Mouse (Mus musculus) gastrocnemius, postnatal 25 days (tissue): ENCODE results near the gene Slc45a3. TPM values are rescaled to one million over a fixed set of nuclear protein-coding genes. Genes with fewer than 3 reads are reported as not detected.

Experiments used
- DNase-seq: peaks from one replicate; pipeline ENCODE4 v3.0.0; 2022
- long read RNA-seq, 2 experiments: library from polyadenylated mRNA; stranded (forward); transcript quantifications; one replicate each; pipeline ENCODE4 v2.0.0; 2021
- total RNA-seq, 2 experiments: library from RNA; stranded (reverse); gene quantifications; 1 replicate in 1 of 2; 2 replicates in 1 of 2; pipeline ENCODE4 v1.2.3; 2021

The Slc45a3 gene
- total RNA-seq = 1 to 10 TPM; 1.3 to 1.6 TPM
- long read RNA-seq, experiment 1 = 0 reads
- long read RNA-seq, experiment 2, partial matches to known transcripts = 1 of 2 reads
- long read RNA-seq, experiment 2, other reads (novel, unspliced or antisense) = 0 of 2 reads

DNA sequence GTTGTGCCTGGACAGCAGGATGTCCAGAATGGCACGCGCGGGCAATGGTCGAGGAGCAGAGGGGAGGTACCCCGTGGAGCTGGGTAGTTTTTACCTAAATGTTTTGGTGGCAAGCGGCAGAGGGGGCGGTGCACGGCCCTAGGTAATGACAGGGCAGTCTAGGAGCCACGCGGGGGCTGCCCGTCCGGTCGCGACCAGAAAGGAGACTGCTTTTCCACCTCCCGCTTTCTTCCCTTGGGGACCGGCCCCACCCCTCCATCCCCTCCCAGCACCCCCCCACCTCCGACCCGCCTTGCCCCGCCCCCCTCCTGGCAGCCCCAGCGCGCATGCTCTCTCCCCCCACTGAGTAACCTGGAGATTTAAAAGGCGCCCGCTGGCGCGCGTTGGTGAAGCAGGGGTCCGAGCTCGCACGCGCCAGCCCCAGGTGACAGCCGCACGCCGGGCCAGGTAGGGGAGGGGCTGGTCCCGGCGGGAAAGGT lies at the start of gene Slc45a3:
TSS of gene Slc45a3 (plus strand) at position 362 of the 479 bp plus-strand sequence.
- no peak for DNase-seq

DNA sequence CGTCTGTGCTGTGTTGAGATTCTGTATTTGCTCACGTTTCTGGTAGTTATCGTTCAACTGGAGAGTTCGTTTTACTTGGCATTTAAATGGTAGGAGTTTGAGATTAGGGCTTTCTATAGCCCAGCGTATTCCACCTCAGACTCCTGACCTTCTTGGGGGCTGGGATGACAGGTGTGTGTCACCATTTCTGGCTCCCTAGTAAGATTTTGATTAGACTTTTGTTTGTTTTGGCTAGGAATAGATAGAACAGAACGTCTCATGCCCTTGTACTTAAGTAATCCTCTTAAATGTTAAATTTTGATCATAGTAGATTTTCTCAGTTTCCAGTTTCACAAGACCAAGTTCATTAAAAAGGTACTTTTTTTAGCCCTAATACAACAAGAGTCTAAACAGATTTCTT lies 45.1 kb upstream of the Slc45a3 start:
- DNase-seq = no peak

DNA sequence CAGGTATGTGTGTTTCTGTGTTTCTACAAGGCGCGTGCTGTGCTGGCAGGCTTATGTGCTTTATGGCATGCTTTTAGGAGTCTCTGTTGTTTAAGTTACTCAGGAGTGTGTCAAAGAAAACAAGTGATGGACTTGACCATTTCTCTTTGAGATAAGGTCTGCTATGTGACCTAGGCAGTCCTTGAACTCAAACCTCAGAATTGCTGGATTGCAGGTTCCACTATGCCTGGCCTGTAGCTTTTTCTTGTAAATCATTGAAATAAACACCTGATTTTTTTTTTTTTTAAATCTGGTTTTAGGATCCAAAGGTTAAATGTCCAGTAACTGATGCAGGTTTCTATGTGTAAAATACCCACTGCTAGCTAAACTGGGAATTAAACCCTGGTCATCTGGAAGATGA lies 43.7 kb upstream of the Slc45a3 start:
- no peak for DNase-seq

DNA sequence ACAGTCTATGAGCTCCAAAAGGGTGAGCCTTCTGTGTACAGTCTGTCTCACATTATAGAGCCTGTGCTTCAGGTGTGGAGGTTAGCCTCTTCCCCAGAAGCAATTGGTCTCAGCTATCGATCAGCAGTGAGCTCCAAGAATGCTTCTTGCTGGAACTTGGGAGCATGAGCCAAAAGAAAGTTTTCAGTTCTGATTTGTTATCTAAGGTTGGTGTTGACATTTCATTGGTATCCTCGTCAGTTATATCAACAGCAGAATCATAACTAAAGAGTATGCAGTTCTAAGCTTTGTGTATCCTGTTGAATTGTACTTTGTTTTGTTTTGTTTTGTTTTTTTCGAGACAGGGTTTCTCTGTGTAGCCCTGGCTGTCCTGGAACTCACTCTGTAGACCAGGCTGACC lies 40.7 kb upstream of the Slc45a3 start:
- no peak for DNase-seq

DNA sequence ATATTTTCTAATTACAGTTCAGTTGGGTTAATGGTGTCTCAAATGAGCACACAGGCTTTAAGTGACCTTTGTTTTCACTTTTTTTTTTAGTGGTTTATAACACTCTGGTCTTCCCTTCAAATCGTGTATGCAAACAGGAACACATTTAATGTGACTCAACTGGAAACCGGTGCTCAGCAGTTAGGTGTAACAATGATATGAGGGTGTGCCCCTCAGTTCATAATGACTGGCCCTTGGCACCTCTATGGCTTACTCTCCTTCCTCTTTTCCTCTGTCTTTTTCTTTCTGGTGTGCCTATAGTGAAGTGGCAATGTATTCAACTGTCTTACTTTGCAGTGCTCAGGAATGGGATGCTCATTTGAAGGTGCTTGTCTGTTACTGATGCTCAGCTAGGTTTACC lies 29.3 kb upstream of the Slc45a3 start:
- DNase-seq = no peak

DNA sequence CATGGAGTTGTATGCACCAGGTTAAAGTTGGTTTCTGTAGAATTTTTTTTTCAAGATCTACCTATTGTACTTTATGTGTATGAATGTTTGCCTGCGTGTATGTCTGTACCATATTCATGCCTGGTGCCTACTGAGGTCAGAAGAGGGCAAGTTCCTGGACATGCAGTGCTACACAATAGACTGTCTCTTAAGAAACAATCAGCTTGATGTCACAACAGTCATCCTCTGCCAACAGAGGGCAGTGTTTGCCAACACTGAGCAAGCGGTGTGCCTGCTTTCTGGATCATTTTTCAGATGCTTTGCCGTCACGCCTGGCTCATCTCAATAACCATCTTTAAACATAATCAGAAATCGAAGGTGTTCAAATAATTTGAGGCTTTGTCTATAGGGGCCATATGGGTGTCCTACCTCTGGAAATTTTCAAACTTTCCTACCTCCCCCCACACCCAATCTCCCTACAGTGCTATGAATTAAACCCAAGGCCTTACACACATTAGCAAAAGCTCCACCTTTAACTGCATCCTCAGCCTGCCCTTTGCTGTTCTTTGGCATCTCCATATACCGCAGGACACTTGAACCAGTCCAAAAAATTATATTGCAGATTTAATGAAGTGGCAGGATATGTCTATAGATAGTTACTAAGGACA lies 25.0 kb upstream of the Slc45a3 start:
- no peak for DNase-seq

DNA sequence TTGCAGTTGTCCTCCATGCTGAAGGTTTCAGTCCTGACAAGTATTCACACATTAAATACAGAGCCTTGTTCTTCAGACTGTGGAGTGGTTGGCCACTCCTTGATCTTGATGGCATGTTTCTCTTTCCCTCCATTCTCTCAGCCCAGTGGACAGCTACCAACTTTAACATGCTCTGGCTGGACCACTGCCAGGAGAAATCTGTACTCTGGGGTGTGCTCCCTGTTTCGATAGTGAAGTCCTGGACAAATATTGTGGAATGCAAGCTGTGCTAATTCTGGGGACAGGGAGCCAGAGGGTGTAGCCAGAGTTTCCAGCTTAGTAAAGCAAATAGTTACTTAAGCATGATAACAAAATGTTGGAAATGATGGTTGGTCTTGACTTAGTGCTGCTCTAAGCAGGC lies 24.0 kb upstream of the Slc45a3 start:
- DNase-seq = no peak

DNA sequence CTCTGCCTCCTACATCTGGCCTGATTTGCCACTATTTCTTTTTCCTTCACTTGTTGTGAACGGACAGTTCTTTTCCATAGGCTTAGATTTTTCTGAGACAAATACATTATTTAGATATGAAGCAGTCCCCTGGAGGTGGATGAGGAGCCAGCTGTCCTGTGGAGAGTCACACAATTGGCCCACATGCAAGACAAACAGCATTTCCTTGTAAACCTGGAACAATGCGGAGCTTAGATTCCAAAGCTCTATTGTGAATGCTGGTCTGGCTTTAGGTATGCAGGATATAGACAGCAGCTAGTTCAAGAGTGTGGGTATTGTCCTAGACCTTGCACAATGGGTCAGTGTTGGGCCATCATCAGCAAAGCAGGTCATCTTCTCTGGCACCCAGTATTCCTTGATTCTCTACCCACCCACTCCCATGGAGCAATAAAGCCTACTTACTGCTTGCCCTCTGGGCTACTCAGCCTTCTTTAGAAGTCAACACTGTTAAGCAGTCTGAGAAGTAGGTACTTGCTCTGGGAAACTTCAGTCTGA lies 22.0 kb upstream of the Slc45a3 start:
- no peak for DNase-seq

DNA sequence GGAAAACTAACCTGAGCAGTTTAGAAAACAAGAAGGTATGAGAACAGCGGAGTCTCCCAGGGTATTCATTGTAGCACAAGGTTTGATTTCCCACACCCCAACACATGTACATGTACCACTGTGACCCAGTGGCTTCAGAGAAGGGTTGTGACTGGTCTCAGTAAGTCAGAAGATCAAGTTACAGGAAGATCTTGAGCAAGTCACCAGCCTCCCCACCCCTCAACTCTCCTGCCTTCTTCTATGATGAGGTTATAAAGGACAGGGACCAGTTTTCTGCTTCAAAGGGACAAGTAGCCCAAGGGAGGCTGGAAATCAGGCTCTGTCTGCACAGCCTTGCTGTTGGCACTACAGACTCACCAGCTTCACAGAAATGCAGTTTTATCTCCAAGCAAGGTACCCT lies 21.3 kb upstream of the Slc45a3 start:
- no peak for DNase-seq

DNA sequence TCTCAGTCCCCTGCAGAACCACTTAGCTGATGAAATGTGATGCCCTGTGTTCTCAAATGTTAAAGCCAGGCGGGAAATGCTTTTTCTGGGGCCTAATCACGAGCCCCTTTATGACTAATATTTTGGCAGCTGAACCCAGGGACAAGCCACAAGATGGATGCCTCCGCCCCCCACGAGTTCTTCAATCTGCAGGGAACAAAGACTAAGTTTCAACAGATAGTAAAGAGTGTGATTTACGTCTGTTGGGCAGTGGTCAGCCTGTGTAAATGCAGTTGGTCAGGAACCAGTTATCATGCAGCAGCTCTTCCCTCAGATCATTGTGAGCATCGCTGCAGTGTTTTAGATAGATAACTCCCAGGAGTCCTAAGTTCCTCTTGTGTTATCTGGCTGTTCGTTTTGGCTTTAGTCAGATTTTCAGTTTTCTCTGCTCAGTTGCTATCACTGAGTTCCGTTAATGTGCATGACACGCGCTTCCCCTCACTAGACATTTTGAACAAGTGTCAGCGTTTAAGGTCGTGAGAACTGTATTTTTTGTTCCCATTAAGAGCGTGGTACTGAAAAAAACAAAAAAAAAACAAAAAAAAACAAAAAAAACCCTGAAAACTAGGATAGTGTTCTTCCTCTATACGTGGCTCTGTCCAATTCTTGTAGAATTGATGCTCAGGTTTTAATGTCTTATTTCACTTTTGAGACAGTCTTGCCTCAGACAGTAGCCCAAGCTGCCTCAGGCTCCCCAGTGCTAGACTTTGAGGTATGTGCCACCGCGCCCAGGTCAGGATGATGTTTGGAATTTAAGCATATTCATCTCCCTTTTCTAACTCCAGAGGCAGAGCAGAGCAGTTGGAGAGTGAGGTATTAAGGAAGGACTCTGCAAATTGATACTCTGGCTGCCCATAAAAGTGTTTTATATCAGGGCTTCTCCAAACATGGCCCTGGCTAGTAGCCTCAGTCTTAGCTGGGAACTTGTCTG lies 19.9 kb upstream of the Slc45a3 start:
- DNase-seq = no peak

DNA sequence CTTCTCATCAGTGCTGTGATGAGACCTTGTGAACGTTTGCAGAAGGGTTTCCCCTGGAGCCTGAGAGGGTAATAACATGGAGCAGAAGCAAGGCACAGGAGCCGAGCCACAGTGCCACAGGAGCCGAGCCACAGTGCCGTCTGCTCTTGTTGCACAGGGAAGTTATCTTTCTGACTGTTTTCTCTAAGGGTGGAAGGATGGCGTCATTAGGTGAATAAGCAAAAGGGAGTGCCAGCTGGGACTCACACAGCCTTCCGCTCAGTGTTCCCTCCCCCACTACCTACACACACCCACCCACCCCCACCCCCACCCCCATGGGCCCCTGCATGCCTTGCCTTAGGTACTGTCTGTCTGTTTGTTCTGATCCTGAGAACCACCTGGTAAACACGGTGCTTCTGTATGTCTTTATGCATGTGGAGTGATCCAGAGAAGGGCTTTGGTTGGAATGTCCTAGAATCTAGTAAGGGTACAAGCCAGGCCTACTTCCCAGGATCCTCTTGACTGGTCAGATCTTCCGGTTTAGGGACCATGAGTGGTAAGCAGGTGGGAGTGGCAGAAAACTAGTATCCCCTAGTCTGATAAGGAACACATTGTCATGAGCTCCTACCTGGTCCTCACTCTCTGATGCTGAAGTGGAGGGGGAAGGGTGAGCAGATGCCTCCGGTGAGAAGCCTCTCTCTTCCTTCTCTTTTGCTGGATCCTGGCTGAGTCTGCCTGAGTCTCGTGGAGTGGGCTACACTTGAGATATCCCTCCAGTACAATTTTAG lies 16.9 kb upstream of the Slc45a3 start:
- no peak for DNase-seq

DNA sequence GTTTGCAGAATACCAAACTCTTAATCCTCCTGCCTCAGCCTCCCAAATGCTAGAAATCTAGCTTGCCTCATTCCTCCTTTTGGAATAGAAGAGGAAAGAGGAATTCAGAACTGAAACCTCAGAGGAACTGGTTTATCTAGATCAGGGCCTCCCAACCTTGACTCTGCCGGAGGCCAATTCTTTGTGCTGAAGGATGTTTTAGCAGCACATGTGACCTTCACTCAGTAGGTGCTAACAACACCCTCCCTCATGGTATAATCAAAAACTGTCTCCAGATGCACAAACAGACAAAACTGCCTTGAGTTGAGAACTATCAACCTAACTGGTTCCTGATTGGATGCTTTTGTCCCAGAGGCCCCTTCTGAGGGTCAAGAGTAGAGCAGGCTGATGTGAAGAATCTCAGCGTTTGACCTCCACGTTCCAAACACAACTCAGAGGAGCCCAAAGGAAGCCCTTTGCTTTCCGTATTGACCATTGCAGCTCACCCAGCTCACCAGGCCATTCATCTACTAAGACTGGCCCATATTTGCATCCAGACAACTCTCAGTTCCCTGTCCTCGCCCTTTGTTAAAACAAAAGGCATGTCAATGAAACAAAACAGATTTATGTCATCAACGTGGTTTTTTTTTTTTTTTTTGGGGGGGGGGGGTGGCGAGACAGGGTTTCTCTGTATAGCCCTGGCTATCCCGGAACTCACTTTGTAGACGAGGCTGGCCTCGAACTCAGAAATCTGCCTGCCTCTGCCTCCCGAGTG lies 16.1 kb upstream of the Slc45a3 start:
- DNase-seq = no peak

DNA sequence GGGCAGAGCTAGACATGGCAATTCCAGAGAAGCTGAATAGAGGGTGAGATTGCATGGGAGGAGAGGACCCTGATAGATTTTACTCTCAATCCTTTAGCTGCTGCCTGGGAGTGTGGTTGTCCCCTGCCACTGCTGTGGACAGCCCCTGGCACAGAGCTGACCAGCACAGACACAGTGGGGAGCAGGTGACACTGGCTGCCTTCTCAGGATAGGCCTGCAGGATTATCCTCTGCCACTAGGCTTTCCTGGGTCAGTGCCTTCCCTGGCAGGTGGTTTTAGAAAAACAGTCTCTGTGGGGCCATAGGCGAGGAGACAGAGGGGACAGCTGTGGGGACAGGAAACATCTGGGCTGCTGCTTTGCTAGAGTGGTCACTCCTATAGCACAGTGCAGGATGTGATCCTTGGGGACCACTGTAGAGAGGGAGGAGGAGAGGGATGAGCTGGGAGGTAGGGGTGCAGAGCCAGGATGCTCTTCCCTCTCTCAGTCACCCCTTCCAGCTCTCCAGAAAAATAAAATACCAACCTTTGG lies 14.7 kb upstream of the Slc45a3 start:
- DNase-seq = no peak

DNA sequence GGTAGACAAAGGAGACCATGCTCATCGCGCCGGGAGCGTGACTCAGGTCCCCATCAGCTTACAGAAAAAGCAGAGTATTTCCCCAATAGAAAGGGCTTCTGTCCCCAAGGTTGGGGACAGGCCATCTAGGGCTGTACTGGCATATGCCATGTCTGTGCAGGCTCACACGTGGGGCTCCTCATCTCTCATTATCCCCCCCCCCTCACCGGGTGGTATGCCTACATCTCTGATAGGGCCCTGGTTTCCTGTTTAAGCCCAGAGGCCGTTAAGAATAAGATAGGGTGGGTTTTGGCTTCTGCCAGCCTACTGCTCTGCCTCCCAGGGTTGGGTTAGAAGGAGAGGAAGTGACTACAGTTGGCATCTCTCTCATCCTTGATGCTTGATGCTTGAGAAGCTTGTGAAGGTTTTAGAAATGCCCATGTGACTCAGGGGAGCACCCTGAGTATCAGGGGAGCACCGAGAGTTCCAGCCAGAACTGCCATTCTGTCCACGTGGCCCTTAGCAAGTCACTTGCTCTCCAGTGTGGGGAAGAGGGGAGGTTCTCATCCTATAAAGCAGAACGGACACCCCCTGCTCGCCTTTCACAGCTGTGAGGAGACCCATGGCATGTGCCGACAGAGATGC lies 8.4 kb upstream of the Slc45a3 start:
- DNase-seq = no peak

DNA sequence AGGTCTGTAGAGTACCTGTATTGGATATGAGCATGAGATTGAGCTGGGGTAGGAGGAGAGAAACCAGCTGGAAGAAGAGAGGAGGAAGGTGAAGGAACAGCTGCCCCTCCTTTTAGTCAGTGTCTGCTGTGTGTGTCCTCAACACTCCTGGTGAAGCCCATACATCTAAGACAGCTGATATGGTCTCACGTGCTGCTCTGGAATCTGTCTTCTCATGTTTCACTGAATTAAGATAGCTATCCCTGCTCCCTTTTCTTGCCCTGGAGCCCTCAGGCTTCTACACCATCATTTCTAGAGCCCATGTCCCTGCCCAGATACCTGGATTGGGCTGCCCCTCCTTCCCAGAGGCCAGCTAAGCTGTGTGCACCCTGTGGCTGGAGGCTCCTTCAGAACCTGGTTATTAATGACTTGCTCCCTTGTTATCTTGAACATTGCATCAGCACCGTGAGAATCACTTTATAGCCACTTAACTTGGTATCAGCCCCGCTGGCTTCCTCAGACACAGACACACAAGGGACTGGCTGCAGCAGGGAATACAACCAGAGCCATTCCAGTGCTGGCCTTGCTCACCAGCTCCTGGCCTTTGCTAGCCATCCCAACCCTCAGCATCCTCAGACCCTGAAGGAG lies 7.5 kb upstream of the Slc45a3 start:
- DNase-seq = no peak

DNA sequence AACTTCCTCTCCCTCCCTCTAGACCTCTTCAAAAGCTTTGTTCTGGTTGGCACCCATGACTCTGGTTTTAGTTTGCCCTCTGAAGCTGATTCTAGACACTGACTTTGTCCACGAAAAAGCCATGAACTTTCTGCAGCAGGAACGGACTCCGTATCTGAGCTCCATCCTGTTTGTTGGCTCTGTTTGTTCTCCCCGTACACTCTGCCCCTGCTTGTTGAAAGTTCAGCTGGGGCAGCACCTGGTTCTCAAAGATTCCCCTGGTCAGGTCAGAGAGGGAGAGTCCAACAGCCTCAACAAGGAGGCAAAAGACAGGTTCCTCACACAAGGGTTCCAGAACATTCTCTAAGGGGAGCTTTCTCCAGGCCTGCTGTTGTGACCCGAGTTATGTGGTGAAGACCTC lies 5.4 kb upstream of the Slc45a3 start:
- DNase-seq = no peak

DNA sequence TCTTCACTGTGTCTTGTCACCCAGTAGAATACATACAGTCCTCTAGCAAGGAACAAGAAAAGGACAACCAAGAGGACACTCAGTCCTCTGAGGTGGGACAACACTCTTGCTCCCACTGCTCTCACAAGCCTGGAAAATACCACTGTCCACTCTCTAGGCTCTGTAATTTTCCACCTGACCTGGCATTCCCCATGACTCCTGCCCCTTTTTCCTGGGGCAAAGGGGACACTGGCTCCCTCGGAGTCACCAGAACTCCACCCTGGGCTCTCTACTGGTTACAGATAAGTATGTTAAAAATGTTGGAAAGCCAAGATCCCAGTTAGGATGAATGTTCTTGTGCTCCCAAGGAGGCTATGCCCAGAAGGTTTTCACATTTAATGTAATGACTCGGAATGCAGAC lies 1.8 kb upstream of the Slc45a3 start:
- no peak for DNase-seq

DNA sequence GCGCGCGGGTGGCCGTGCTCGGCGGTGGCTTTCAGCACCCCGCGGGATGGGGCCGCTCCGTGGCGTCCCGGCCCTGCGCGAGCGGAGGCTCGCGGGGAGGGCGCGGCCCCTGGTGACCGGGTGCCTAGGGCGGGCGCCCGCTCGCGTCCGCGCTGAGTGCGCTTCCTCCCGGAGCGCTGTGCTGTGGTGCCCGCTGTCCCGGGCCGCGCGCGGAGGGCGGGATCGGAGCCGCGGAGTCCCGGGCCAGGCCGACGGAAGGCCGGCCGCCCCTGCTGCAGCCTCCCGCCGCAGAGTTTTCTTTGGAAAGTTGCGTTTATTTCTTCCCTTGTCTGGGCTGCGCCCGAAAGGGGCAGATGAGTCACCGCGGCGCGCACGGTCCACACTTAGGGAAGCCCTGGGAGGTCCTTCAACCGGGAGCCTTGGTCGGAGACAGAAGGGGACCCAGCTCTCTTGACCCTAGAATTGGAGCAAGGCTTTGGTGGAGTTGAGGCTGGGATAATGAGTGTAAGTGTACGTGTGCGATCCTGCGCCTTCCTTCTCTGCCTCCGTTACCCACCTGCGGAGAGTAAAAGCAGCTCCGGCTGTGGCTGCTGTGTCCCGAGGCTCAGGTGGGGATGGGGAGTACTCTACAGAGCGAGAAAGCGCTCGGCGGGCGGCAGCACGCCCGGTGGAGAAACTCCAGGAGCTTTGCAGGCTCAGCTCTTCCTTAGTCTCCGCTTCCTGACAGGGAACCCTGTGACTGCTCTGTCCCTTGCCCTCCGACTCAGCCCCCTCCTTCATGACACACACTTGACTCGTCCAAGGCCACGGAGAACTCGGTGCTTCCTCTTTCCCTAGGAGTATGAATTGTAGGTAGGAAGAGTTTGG lies 551 bp downstream of the Slc45a3 start:
- DNase-seq = no peak

DNA sequence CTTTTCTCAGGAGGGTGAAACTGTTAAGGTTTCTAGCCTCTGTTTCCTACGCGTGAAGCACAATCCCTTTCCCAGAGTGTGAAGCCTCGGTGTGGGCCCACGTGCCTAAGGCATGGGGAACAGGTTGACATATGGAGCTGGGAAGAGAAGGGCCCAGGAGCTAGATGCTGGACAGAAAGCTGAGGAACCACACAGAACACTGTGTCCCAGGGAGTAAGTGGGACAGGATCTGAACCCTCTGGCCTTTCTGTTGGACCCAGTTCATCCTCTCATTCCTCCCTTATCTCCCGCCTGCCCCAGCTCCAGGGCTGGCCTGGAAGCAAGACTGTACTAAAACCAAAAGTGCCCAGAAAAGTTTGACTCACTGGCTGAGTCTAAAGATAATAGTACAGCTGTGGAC lies 1.3 kb downstream of the Slc45a3 start:
- DNase-seq = no peak
